Mouse (Mus musculus): ENCODE results near the gene Ndufc1. TPM values are rescaled to one million over a fixed set of nuclear protein-coding genes. Genes with fewer than 3 reads are reported as not detected.
A peak's percentile ranks its signal among the peaks of the same experiment; 100 is the strongest.
"Not testable (repeated sequence)": the region's sequence is repeated elsewhere in the genome, so short reads cannot be mapped to it uniquely, and the experiment has no call there.

Ndufc1 gene
- polyA plus RNA-seq, 1 experiment from 2014 or later, result 700 TPM

DNA sequence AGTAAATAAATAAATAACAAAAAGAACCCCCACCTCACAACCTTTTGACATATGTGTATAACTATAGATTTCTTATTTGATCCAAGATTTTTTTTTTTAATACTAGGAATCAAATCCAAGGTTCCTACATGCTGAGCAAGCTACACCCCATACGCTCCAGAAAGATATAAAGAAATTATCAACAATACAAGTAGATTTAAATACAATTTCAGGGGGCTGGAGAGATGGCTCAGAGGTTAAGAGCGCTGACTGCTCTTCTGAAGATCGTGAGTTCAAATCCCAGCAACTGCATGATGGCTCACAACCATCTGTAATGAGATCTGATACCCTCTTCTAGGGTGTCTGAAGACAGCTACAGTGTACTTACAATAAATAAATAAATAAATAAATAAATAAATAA is 15.8 kb downstream of the Ndufc1 start:
- H3K36me3 ChIP-seq (ENCODE audit: control insufficient read depth, insufficient read depth, low read length); H3K4me2 ChIP-seq (replicated peaks; ENCODE audit: low read depth, low read length); H3K4me3 ChIP-seq (ENCODE audit: low read depth, low read length); H3K9me3 ChIP-seq (ENCODE audit: control insufficient read depth, low read depth, low read length); H3K27me3 ChIP-seq (ENCODE audit: control insufficient read depth, insufficient read depth, low read length); H3K27ac ChIP-seq (ENCODE audit: low read length); H3K9ac ChIP-seq (replicated peaks; ENCODE audit: low read depth, low read length); ATAC-seq (ENCODE audit: insufficient number of reproducible peaks, insufficient read depth, low FRiP score, low read depth); H3K4me1 ChIP-seq (ENCODE audit: control insufficient read depth, insufficient read depth, low read length): not testable (repeated sequence)
- 88% methylated on average over 3 of the region's 3 CpGs for WGBS

DNA sequence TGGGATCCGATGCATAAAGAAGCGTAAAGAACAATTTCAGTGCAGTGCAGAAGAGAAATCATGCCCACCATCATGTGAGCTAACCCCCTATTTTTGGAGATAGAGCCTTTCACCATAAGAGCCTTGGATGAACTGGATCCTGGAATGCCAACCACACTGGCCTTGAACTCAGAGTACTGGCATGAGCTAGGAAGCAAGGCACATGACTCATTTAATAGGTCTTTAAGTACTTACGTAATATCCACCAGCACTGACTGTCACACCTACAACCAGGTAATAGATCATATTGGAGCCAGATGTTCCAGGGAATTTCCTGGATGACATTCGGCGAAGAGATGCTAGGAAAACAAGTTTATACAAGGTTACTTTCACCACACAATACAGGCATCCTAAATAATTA is 17.2 kb downstream of the Ndufc1 start:
- Histone ChIP-seq H3K9me3 (ENCODE audit: control insufficient read depth, low read depth, low read length) (no peaks in the 10 kb centered on the region), H3K4me1 (ENCODE audit: control insufficient read depth, insufficient read depth, low read length) (no peaks in the 10 kb centered on the region), H3K27ac (ENCODE audit: low read length) (no peak overlapping the region), H3K4me2 (replicated peaks; ENCODE audit: low read depth, low read length) (no peak overlapping the region), H3K36me3 (ENCODE audit: control insufficient read depth, insufficient read depth, low read length) (no peaks in the 10 kb centered on the region), H3K4me3 (ENCODE audit: low read depth, low read length) (no peak overlapping the region), H3K27me3 (ENCODE audit: control insufficient read depth, insufficient read depth, low read length) (no peaks in the 10 kb centered on the region), H3K9ac (replicated peaks; ENCODE audit: low read depth, low read length) (no peak overlapping the region)
- ATAC-seq (ENCODE audit: insufficient number of reproducible peaks, insufficient read depth, low FRiP score, low read depth), result no peak
- WGBS, result 88% methylated on average over 5 of the region's 5 CpGs

DNA sequence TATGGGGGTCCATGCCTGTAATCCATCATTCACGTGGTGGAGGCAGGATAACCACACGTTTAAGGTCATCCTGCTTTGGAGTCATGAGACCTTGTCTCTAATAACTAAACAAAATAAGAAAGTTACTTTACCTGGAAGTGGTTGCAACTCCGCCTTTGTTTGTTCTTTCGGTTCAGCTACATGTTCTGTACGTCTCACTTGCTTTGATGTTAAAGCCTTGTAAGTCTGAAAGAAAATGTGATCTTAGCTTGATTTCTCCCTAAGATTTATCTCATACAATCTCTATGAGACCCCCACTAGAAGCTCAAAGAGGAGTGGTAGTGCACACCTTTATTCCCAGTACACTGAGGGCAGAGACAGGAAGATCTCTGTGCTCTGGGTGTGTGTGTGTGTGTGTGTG is 17.7 kb downstream of the Ndufc1 start:
- Histone ChIP-seq H3K4me1 (ENCODE audit: control insufficient read depth, insufficient read depth, low read length) (no peaks in the 10 kb centered on the region), H3K9me3 (ENCODE audit: control insufficient read depth, low read depth, low read length) (no peaks in the 10 kb centered on the region), H3K27me3 (ENCODE audit: control insufficient read depth, insufficient read depth, low read length) (no peaks in the 10 kb centered on the region), H3K9ac (replicated peaks; ENCODE audit: low read depth, low read length) (no peak overlapping the region), H3K27ac (ENCODE audit: low read length) (no peak overlapping the region), H3K4me2 (replicated peaks; ENCODE audit: low read depth, low read length) (no peak overlapping the region), H3K4me3 (ENCODE audit: low read depth, low read length) (no peak overlapping the region), H3K36me3 (ENCODE audit: control insufficient read depth, insufficient read depth, low read length) (no peaks in the 10 kb centered on the region)
- no peak for ATAC-seq (ENCODE audit: insufficient number of reproducible peaks, insufficient read depth, low FRiP score, low read depth)
- 69% methylated on average over 5 of the region's 5 CpGs for WGBS

DNA sequence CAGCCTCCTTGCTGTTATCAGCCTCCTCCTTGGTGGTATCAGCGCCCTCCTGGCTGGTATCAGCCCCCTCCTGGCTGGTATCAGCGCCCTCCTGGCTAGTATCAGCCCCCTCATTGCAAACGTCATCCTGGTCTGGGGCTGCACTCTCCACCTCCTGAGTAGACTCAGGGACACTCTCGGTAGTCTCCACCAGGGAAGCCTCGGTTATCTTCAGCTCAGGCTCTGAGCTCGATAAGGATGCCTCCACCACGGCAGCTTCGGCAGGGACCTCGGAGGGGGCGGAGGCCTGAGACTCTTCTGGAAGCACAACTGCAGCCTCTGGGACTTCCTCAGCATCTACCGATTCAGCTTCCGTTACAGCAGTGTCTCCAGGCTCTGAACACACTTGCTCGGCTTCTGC is 19.9 kb downstream of the Ndufc1 start:
- Histone ChIP-seq H3K9me3 (ENCODE audit: control insufficient read depth, low read depth, low read length) (no peaks in the 10 kb centered on the region), H3K4me3 (ENCODE audit: low read depth, low read length) (no peak overlapping the region), H3K27me3 (ENCODE audit: control insufficient read depth, insufficient read depth, low read length) (no peaks in the 10 kb centered on the region), H3K36me3 (ENCODE audit: control insufficient read depth, insufficient read depth, low read length) (no peaks in the 10 kb centered on the region), H3K4me2 (replicated peaks; ENCODE audit: low read depth, low read length) (peak overlapping the region; percentile 35), H3K4me1 (ENCODE audit: control insufficient read depth, insufficient read depth, low read length) (no peaks in the 10 kb centered on the region), H3K9ac (replicated peaks; ENCODE audit: low read depth, low read length) (no peak overlapping the region), H3K27ac (ENCODE audit: low read length) (no peak overlapping the region)
- 8% methylated on average over 13 of the region's 13 CpGs for WGBS
- ATAC-seq (ENCODE audit: insufficient number of reproducible peaks, insufficient read depth, low FRiP score, low read depth), result peak; percentile 63; the same call in 1 of the 2 replicates

DNA sequence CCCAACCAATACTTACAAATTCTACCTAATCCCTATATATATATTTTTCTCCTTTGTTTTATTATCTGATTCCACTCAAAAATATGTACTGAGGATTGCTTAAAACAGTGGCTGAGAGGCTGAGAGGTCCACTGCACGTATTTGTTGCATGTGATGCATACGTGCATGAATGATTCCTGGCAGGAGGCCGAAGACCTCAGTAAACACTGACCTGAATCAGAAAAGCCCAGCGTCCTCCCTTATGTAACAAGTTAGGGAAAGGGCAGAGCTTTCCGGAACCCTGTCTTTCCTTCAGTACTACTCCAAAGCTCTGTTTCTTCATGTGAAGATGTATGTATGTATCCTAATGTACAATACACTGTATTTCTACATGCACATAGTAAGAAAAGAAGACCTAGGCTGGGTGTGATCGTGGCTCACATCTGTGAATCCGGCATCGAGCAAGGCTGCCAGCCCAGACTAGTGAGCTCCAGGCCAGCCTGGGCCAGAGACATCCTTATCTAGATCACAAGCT is 20.9 kb downstream of the Ndufc1 start:
- Histone ChIP-seq H3K9me3 (ENCODE audit: control insufficient read depth, low read depth, low read length) (no peaks in the 10 kb centered on the region), H3K4me2 (replicated peaks; ENCODE audit: low read depth, low read length) (no peak overlapping the region), H3K27me3 (ENCODE audit: control insufficient read depth, insufficient read depth, low read length) (no peaks in the 10 kb centered on the region), H3K4me1 (ENCODE audit: control insufficient read depth, insufficient read depth, low read length) (no peaks in the 10 kb centered on the region), H3K9ac (replicated peaks; ENCODE audit: low read depth, low read length) (no peak overlapping the region), H3K27ac (ENCODE audit: low read length) (no peak overlapping the region), H3K36me3 (ENCODE audit: control insufficient read depth, insufficient read depth, low read length) (no peaks in the 10 kb centered on the region), H3K4me3 (ENCODE audit: low read depth, low read length) (no peak overlapping the region)
- 73% methylated on average over 8 of the region's 8 CpGs for WGBS
- no peak for ATAC-seq (ENCODE audit: insufficient number of reproducible peaks, insufficient read depth, low FRiP score, low read depth)

DNA sequence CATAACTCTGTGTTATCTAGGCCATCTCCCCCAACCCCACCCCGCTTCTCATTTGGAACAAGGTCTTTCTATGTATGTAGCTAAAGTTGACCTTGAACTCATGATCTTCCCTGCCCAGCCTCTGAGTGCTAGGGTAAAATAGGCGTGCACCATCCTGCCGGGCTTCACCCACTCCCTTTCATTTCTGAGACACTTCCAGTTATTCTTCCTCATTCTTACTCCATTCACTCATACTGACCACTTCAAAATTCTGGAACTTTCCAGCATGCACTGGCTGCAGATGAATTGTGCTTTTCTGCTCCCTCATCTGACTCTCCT is 21.7 kb downstream of the Ndufc1 start:
- Histone ChIP-seq H3K9ac (replicated peaks; ENCODE audit: low read depth, low read length) (no peak overlapping the region), H3K27me3 (ENCODE audit: control insufficient read depth, insufficient read depth, low read length) (no peaks in the 10 kb centered on the region), H3K4me2 (replicated peaks; ENCODE audit: low read depth, low read length) (no peak overlapping the region), H3K4me1 (ENCODE audit: control insufficient read depth, insufficient read depth, low read length) (no peaks in the 10 kb centered on the region), H3K36me3 (ENCODE audit: control insufficient read depth, insufficient read depth, low read length) (no peaks in the 10 kb centered on the region), H3K27ac (ENCODE audit: low read length) (no peak overlapping the region), H3K9me3 (ENCODE audit: control insufficient read depth, low read depth, low read length) (no peaks in the 10 kb centered on the region), H3K4me3 (ENCODE audit: low read depth, low read length) (no peak overlapping the region)
- WGBS, result 73% methylated on average over 3 of the region's 3 CpGs
- ATAC-seq (ENCODE audit: insufficient number of reproducible peaks, insufficient read depth, low FRiP score, low read depth), result no peak

DNA sequence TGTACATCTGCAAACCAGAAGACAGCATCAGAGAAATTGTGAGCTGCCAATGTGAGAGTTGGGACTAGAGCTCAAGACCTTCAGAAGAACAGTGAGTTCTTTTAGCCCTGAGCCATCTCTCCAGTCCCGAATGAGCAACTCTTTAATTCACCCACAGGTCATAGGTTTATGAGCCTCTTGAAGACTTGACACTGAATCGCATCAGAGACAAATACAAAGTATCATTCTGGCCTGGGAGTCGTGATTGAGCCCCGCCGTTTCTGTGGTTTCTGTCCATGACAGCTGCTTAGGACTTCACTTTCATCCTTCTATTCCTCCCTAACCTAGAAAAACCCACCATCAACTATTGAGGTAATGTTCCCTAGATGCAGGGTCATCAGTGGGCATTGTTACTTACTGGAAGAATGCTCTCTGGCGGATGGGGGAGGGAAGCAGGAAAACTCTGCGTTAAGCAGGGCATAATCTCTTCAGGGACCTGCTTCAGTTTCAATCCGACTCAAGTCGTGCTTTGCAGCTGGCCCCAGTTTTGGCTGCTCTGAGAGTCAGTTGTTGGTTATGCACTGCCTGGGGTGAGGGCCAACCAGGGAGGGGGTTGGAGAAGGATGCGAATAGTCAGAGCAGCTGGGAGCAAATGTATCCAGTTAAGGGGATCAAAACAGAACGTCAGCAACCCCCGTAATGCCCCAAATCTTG is 22.2 kb downstream of the Ndufc1 start:
- Histone ChIP-seq H3K4me3 (ENCODE audit: low read depth, low read length) (no peak overlapping the region), H3K36me3 (ENCODE audit: control insufficient read depth, insufficient read depth, low read length) (no peaks in the 10 kb centered on the region), H3K9me3 (ENCODE audit: control insufficient read depth, low read depth, low read length) (no peaks in the 10 kb centered on the region), H3K9ac (replicated peaks; ENCODE audit: low read depth, low read length) (no peak overlapping the region), H3K4me1 (ENCODE audit: control insufficient read depth, insufficient read depth, low read length) (no peaks in the 10 kb centered on the region), H3K27me3 (ENCODE audit: control insufficient read depth, insufficient read depth, low read length) (no peaks in the 10 kb centered on the region), H3K4me2 (replicated peaks; ENCODE audit: low read depth, low read length) (no peak overlapping the region), H3K27ac (ENCODE audit: low read length) (no peak overlapping the region)
- no peak for ATAC-seq (ENCODE audit: insufficient number of reproducible peaks, insufficient read depth, low FRiP score, low read depth)
- 50% methylated on average over 12 of the region's 12 CpGs for WGBS

DNA sequence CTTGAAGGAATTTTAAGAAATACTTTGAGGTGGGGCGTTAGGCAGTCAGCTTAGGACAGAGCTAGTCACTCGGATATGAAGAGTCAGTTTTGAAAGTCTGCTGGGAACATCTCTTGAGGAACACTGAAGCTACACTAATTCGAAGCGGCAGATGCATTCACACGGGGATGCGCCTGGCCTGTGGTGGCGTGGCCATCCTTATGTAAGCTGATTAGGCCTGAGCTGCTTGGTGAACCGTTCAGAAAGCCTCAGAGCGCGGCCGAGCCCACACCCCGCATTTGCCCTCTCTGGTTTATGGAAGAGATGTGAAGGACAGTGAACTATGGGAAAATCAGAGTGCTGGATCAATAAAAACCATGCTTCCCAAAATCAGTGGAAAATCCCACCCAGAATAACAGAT is 25.4 kb downstream of the Ndufc1 start:
- 74% methylated on average over 12 of the region's 12 CpGs for WGBS
- no peak overlapping the region for H3K4me2 ChIP-seq (replicated peaks; ENCODE audit: low read depth, low read length)

DNA sequence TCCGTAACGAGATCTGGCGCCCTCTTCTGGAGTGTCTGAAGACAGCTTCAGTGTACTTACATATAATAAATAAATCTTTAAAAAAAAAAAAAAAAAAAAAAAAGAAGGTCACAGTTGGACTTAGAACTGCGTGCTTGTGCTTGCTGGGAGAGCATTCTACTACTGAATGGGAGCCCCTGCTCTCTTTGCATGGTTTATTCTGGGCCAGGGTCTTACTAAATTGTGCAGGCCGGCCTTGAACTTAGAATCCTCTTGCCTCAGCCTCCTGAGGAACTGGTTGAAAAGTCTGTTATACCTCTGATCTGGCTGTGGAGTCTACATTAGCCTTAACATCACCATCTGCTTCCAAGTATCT is 28.2 kb downstream of the Ndufc1 start:
- H3K27ac ChIP-seq (ENCODE audit: low read length), result no peak overlapping the region
- WGBS, result 68% methylated on average over 2 of the region's 5 CpGs
- no peaks in the 10 kb centered on the region for H3K36me3 ChIP-seq (ENCODE audit: control insufficient read depth, insufficient read depth, low read length)
- H3K4me2 ChIP-seq (replicated peaks; ENCODE audit: low read depth, low read length), result no peak overlapping the region
- H3K9ac ChIP-seq (replicated peaks; ENCODE audit: low read depth, low read length), result no peak overlapping the region
- H3K4me3 ChIP-seq (ENCODE audit: low read depth, low read length), result no peak overlapping the region
- no peak for ATAC-seq (ENCODE audit: insufficient number of reproducible peaks, insufficient read depth, low FRiP score, low read depth)
- no peaks in the 10 kb centered on the region for H3K27me3 ChIP-seq (ENCODE audit: control insufficient read depth, insufficient read depth, low read length)
- H3K9me3 ChIP-seq (ENCODE audit: control insufficient read depth, low read depth, low read length), result no peaks in the 10 kb centered on the region
- no peaks in the 10 kb centered on the region for H3K4me1 ChIP-seq (ENCODE audit: control insufficient read depth, insufficient read depth, low read length)

More for the DNA sequence above, 25.4 kb downstream of the Ndufc1 start:
- Histone ChIP-seq H3K4me1 (ENCODE audit: control insufficient read depth, insufficient read depth, low read length) (no peaks in the 10 kb centered on the region), H3K27me3 (ENCODE audit: control insufficient read depth, insufficient read depth, low read length) (no peaks in the 10 kb centered on the region), H3K27ac (ENCODE audit: low read length) (no peak overlapping the region), H3K36me3 (ENCODE audit: control insufficient read depth, insufficient read depth, low read length) (no peaks in the 10 kb centered on the region), H3K9ac (replicated peaks; ENCODE audit: low read depth, low read length) (no peak overlapping the region), H3K9me3 (ENCODE audit: control insufficient read depth, low read depth, low read length) (no peaks in the 10 kb centered on the region), H3K4me3 (ENCODE audit: low read depth, low read length) (no peak overlapping the region)
- no peak for ATAC-seq (ENCODE audit: insufficient number of reproducible peaks, insufficient read depth, low FRiP score, low read depth)

Data from stomach, embryonic 14.5 days (tissue).